Mouse (Mus musculus): ENCODE data around the gene Slc22a4. TPM values are rescaled to one million over a fixed set of nuclear protein-coding genes. Genes with fewer than 3 reads are reported as not detected.
"Not testable (repeated sequence)": the region's sequence is repeated elsewhere in the genome, so short reads cannot be mapped to it uniquely, and the experiment has no call there.

Slc22a4 gene
- total and polyA plus RNA-seq, 2 experiments from 2014 or later: 0.96 to 2.1 TPM

- no peaks in the 10 kb centered on the region for H3K36me3 ChIP-seq (replicated peaks; ENCODE audit: control insufficient read depth, insufficient read depth, low read length)
- no peaks in the 10 kb centered on the region for H3K4me1 ChIP-seq (ENCODE audit: control insufficient read depth, insufficient read depth)
- no peak overlapping the region for H3K4me3 ChIP-seq (ENCODE audit: low read depth, low read length)
- DNase-seq (ENCODE audit: low spot score): no peak
- H3K4me2 ChIP-seq (ENCODE audit: low read depth, low read length): no peak overlapping the region
- no peak for ATAC-seq (ENCODE audit: insufficient read depth, low read depth)
- no peaks in the 10 kb centered on the region for H3K9me3 ChIP-seq (replicated peaks; ENCODE audit: control insufficient read depth, low read length)
- TF ChIP-seq CTCF (IDR thresholded peaks at IDR 0.05; ENCODE audit: low read depth) (no peak), EP300 (IDR thresholded peaks at IDR 0.05; ENCODE audit: low read depth) (no peak)
- no peak overlapping the region for H3K27ac ChIP-seq (ENCODE audit: low read depth)
- H3K9ac ChIP-seq (replicated peaks; ENCODE audit: low read depth, low read length): no peak overlapping the region
- 0 out of 2 replicates have a peak, but pooled peaks cover 9% of the 10 kb centered on the region for H3K27me3 ChIP-seq (ENCODE audit: control insufficient read depth, insufficient read depth, low read length)
Observed at GRCm38 (mm10) chr11:53975559-53975958, 52.3 kb downstream of the Slc22a4 start.

- no peaks in the 10 kb centered on the region for H3K36me3 ChIP-seq (replicated peaks; ENCODE audit: control insufficient read depth, insufficient read depth, low read length)
- no peaks in the 10 kb centered on the region for H3K9me3 ChIP-seq (replicated peaks; ENCODE audit: control insufficient read depth, low read length)
- no peak for ATAC-seq (ENCODE audit: insufficient read depth, low read depth)
- H3K9ac ChIP-seq (replicated peaks; ENCODE audit: low read depth, low read length): no peak overlapping the region
- no peak overlapping the region for H3K27ac ChIP-seq (ENCODE audit: low read depth)
- H3K4me1 ChIP-seq (ENCODE audit: control insufficient read depth, insufficient read depth): no peaks in the 10 kb centered on the region
- TF ChIP-seq EP300 (IDR thresholded peaks at IDR 0.05; ENCODE audit: low read depth) (no peak), CTCF (IDR thresholded peaks at IDR 0.05; ENCODE audit: low read depth) (peak; percentile 29)
- H3K4me2 ChIP-seq (ENCODE audit: low read depth, low read length): no peak overlapping the region
- no peak for DNase-seq (ENCODE audit: low spot score)
- WGBS: 46% methylated on average over 3 of the region's 3 CpGs
- no peak overlapping the region for H3K4me3 ChIP-seq (ENCODE audit: low read depth, low read length)
- no peaks in the 10 kb centered on the region for H3K27me3 ChIP-seq (ENCODE audit: control insufficient read depth, insufficient read depth, low read length)
Observed at GRCm38 (mm10) chr11:53958984-53959383, 68.9 kb downstream of the Slc22a4 start.

GRCm38 (mm10) chr11:53958176-53958575 lies 69.7 kb downstream of the Slc22a4 start:
- ATAC-seq (ENCODE audit: insufficient read depth, low read depth): peak; percentile 36; the same call in 1 of the 2 replicates
- not testable (repeated sequence) for H3K9ac ChIP-seq (replicated peaks; ENCODE audit: low read depth, low read length); H3K9me3 ChIP-seq (replicated peaks; ENCODE audit: control insufficient read depth, low read length); H3K27ac ChIP-seq (ENCODE audit: low read depth); H3K36me3 ChIP-seq (replicated peaks; ENCODE audit: control insufficient read depth, insufficient read depth, low read length); DNase-seq (ENCODE audit: low spot score); H3K4me2 ChIP-seq (ENCODE audit: low read depth, low read length); H3K4me1 ChIP-seq (ENCODE audit: control insufficient read depth, insufficient read depth); H3K4me3 ChIP-seq (ENCODE audit: low read depth, low read length); H3K27me3 ChIP-seq (ENCODE audit: control insufficient read depth, insufficient read depth, low read length)
- peak; percentile 42 for TF ChIP-seq CTCF (IDR thresholded peaks at IDR 0.05; ENCODE audit: low read depth)
- WGBS: 41% methylated on average over 4 of the region's 4 CpGs

- Histone ChIP-seq H3K27ac (ENCODE audit: low read depth) (no peak overlapping the region), H3K36me3 (replicated peaks; ENCODE audit: control insufficient read depth, insufficient read depth, low read length) (no peaks in the 10 kb centered on the region), H3K9me3 (replicated peaks; ENCODE audit: control insufficient read depth, low read length) (no peaks in the 10 kb centered on the region), H3K4me1 (ENCODE audit: control insufficient read depth, insufficient read depth) (no peaks in the 10 kb centered on the region), H3K9ac (replicated peaks; ENCODE audit: low read depth, low read length) (no peak overlapping the region), H3K27me3 (ENCODE audit: control insufficient read depth, insufficient read depth, low read length) (no peaks in the 10 kb centered on the region), H3K4me3 (ENCODE audit: low read depth, low read length) (no peak overlapping the region), H3K4me2 (ENCODE audit: low read depth, low read length) (no peak overlapping the region)
- DNase-seq (ENCODE audit: low spot score): no peak
- no peak for TF ChIP-seq CTCF (IDR thresholded peaks at IDR 0.05; ENCODE audit: low read depth)
- TF ChIP-seq EP300 (IDR thresholded peaks at IDR 0.05; ENCODE audit: low read depth): no peak
- WGBS: 70% methylated on average over 1 of the region's 1 CpGs
- no peak for ATAC-seq (ENCODE audit: insufficient read depth, low read depth)
Observed at GRCm38 (mm10) chr11:53956636-53957035, 71.3 kb downstream of the Slc22a4 start.

- Histone ChIP-seq H3K4me3 (ENCODE audit: low read depth, low read length) (no peak overlapping the region), H3K27me3 (ENCODE audit: control insufficient read depth, insufficient read depth, low read length) (no peaks in the 10 kb centered on the region), H3K36me3 (replicated peaks; ENCODE audit: control insufficient read depth, insufficient read depth, low read length) (no peaks in the 10 kb centered on the region), H3K27ac (ENCODE audit: low read depth) (0 out of 2 replicates have a peak overlapping the region, but pooled peaks have one; percentile 4), H3K4me1 (ENCODE audit: control insufficient read depth, insufficient read depth) (no peaks in the 10 kb centered on the region), H3K4me2 (ENCODE audit: low read depth, low read length) (no peak overlapping the region), H3K9ac (replicated peaks; ENCODE audit: low read depth, low read length) (no peak overlapping the region), H3K9me3 (replicated peaks; ENCODE audit: control insufficient read depth, low read length) (no peaks in the 10 kb centered on the region)
- ATAC-seq (ENCODE audit: insufficient read depth, low read depth) (no peak), DNase-seq (ENCODE audit: low spot score) (no peak)
- TF ChIP-seq CTCF (IDR thresholded peaks at IDR 0.05; ENCODE audit: low read depth) (no peak), EP300 (IDR thresholded peaks at IDR 0.05; ENCODE audit: low read depth) (no peak)
- 39% methylated on average over 3 of the region's 3 CpGs for WGBS
Observed at GRCm38 (mm10) chr11:53954653-53955052, 73.2 kb downstream of the Slc22a4 start.

GRCm38 (mm10) chr11:53950133-53950532 lies 77.8 kb downstream of the Slc22a4 start:
- DNase-seq (ENCODE audit: low spot score); H3K27me3 ChIP-seq (ENCODE audit: control insufficient read depth, insufficient read depth, low read length); H3K4me3 ChIP-seq (ENCODE audit: low read depth, low read length); H3K36me3 ChIP-seq (replicated peaks; ENCODE audit: control insufficient read depth, insufficient read depth, low read length); H3K4me2 ChIP-seq (ENCODE audit: low read depth, low read length); H3K4me1 ChIP-seq (ENCODE audit: control insufficient read depth, insufficient read depth); H3K27ac ChIP-seq (ENCODE audit: low read depth); H3K9ac ChIP-seq (replicated peaks; ENCODE audit: low read depth, low read length); H3K9me3 ChIP-seq (replicated peaks; ENCODE audit: control insufficient read depth, low read length): not testable (repeated sequence)
- no CpG with 5 or more reads among the region's 3 CpGs for WGBS
- ATAC-seq (ENCODE audit: insufficient read depth, low read depth): peak; percentile 84

Other genes starting within 250 kb of the Slc22a4 start
- not detected in 2 replicates for gene Gm12216, start 168.8 kb downstream of the Slc22a4 start, total RNA-seq (2014; rRNA removed; ENCODE audit: low replicate concordance)
- 1.2 and 1.6 TPM in 2 replicates for gene Gm12216, start 168.8 kb downstream of the Slc22a4 start, polyA plus RNA-seq (2015; fragmentation: Nextera tagmentation; extraction: Ambion mirVana)
- 14.5 and 15.6 TPM in 2 replicates for gene Slc22a5, start 136.4 kb downstream of the Slc22a4 start, total RNA-seq (2014; rRNA removed; ENCODE audit: low replicate concordance)
- 13.3 and 14.5 TPM in 2 replicates for gene Slc22a5, start 136.4 kb downstream of the Slc22a4 start, polyA plus RNA-seq (2015; fragmentation: Nextera tagmentation; extraction: Ambion mirVana)
- 1.9 and 3.2 TPM in 2 replicates for gene Slc22a21, start 47.8 kb downstream of the Slc22a4 start, total RNA-seq (2014; rRNA removed; ENCODE audit: low replicate concordance)
- gene Slc22a21, start 47.8 kb downstream of the Slc22a4 start, polyA plus RNA-seq (2015; fragmentation: Nextera tagmentation; extraction: Ambion mirVana): 0.89 and 1.5 TPM in 2 replicates
- gene Pdlim4, start 40.9 kb upstream of the Slc22a4 start, total RNA-seq (2014; rRNA removed; ENCODE audit: low replicate concordance): 14.2 and 29.3 TPM in 2 replicates
- gene Pdlim4, start 40.9 kb upstream of the Slc22a4 start, polyA plus RNA-seq (2015; fragmentation: Nextera tagmentation; extraction: Ambion mirVana): 23.6 and 26.6 TPM in 2 replicates
- 49.0 and 67.2 TPM in 2 replicates for gene P4ha2, start 72.0 kb upstream of the Slc22a4 start, total RNA-seq (2014; rRNA removed; ENCODE audit: low replicate concordance)
- 18.9 and 19.8 TPM in 2 replicates for gene P4ha2, start 72.0 kb upstream of the Slc22a4 start, polyA plus RNA-seq (2015; fragmentation: Nextera tagmentation; extraction: Ambion mirVana)
- not detected in 2 replicates for gene Csf2, start 221.6 kb upstream of the Slc22a4 start, total RNA-seq (2014; rRNA removed; ENCODE audit: low replicate concordance)
- gene Csf2, start 221.6 kb upstream of the Slc22a4 start, polyA plus RNA-seq (2015; fragmentation: Nextera tagmentation; extraction: Ambion mirVana): not detected in 2 replicates
- gene Il3, start 239.2 kb upstream of the Slc22a4 start, total RNA-seq (2014; rRNA removed; ENCODE audit: low replicate concordance): not detected in 2 replicates
- not detected in 2 replicates for gene Il3, start 239.2 kb upstream of the Slc22a4 start, polyA plus RNA-seq (2015; fragmentation: Nextera tagmentation; extraction: Ambion mirVana)

All from heart, postnatal 0 days (tissue).